Mouse (Mus musculus) cerebral cortex, adult 2 months (tissue): Measurements from ENCODE around the gene Vmn1r179.

Experiments used
- WGBS: fragments of 180-500 bp; shearing (Covaris S2); methylation state at CpG from one replicate; pipeline ENCODE4 v1.1.7; 2018; 5-methylcytosine and 5-hydroxymethylcytosine counted together

The Vmn1r179 gene

GRCm38 (mm10) chr7:23926678-23927077 lies at the start of gene Vmn1r179:
Gene Vmn1r179 (plus strand): TSS chr7:23926978.
- 49% methylated on average over 2 of the region's 2 CpGs for WGBS

DNA sequence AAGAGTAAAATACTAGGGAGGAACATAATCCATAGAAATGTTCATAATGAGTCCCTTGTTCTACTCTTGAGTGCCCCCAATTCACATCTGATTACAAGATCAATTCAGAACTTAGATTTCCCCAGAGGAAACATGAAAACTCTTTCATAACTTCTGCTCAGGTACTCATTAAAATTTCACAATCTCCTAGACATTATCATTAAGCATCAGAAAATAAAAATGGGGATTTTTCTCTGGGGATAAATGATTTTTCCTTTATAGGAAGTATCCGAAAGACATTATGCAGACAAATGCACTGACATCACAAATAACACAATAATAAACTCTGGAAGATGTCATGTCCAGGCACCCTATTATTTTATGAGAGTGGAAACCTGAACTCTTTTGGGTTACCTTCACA lies 35.1 kb upstream of the Vmn1r179 start, which contains the start of gene Vmn1r178:
Gene Vmn1r178, plus strand, starts transcription at position 301 of the 400 bp plus-strand sequence.
- WGBS: 83% methylated on average over 1 of the region's 1 CpGs

GRCm38 (mm10) chr7:23950332-23950731 lies 23.6 kb downstream of the Vmn1r179 start, which contains the start of gene Vmn1r180:
Gene Vmn1r180 (plus strand): TSS chr7:23950632.

DNA sequence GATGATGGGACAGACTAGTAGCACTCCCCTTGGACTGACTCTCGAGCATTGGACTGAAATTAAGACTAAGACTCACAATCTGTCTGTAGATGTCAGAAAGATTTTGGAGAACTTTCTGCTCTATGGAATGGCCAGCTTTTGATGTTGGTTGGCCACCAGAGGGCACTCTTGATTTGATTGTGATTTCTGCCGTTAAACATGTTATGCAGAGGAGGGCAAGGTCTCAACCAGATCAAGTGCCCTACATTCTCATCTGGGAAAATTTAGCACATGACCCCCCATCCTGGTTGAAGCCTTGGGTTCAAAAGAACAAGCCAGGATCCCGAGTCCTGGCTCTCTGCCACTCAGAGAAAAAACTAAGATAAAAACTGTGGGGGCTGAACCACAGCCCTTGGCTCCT lies 41.3 kb downstream of the Vmn1r179 start:
- WGBS: 41% methylated on average over 3 of the region's 3 CpGs

- WGBS: 85% methylated on average over 9 of the region's 9 CpGs
These were observed 47.5 kb downstream of the Vmn1r179 start, which contains the start of gene Vmn1r181 for GRCm38 (mm10) chr7:23974315-23974714. Gene Vmn1r181 (plus strand): TSS chr7:23974615.
